ENCODE assay signal across 26 mouse cellular contexts in the genomic region with DNA sequence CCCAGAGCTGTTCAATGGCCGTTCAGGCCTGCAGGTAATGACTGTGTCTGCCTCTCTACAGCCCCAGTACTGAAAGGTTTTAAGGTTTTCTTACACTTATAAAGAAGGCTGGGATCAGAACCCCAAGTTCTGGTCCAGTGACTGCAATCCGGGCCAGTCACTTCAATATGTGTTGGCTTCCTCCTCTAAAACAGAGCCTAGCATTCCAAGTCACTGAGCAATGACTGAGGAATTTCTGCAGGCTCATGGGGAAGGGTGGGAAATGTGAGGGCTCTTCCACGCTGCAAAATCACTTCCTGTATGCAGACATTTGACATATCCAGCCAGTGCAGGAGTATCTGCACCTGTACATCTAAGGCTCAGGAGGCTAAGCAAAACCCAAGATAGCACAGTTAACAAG.
DNase-seq lines count a peak whose midpoint lies in the region; ATAC-seq and TF ChIP-seq lines count a peak whose summit lies in the region.
"Had no signal": no experiment of that assay in that cellular context is flagged by ENCODE, and none has a peak within 500 bp of the region (broad histone marks: within the 10 kb centered on the region; RNA-seq: fewer than 3 reads in every experiment).

No protein-coding gene starts in this region.

- no peak for DNase-seq in forebrain, postnatal 0 days
- DNase-seq in hindbrain, embryonic 14.5 days (ENCODE audit: low spot score): no peak
- DNase-seq in midbrain, embryonic 11.5 days (ENCODE audit: low spot score, missing footprints): no peak
- DNase-seq in fibroblast of lung, adult 2 months (ENCODE audit: low read depth): peak; percentile 13
- DNase-seq in kidney, adult 8-10 months: no peak
- DNase-seq: adrenal gland, adult 8-10 months; cerebellum, adult 2 months; cerebellum, postnatal 36 days; gastrocnemius, postnatal 10 days; heart, postnatal 14 days; kidney, adult 11 months; kidney, postnatal 4 days; right cerebral cortex, adult 18-20 months; spleen, adult 18-20 months; thymus, postnatal 14 days had no signal

- peak overlapping the region; percentile 53; the same call in 1 of the 2 replicates for H3K27ac ChIP-seq in forebrain, embryonic 12.5 days
- no peak overlapping the region for H3K27ac ChIP-seq in forebrain, postnatal 0 days (ENCODE audit: low read depth, low read length)
- peak overlapping the region; percentile 3; the same call in 1 of the 2 replicates for H3K27ac ChIP-seq in hindbrain, embryonic 13.5 days
- H3K27ac ChIP-seq in hindbrain, embryonic 14.5 days: no peak overlapping the region
- 0 out of 2 replicates have a peak overlapping the region, but pooled peaks have one; percentile 5 for H3K27ac ChIP-seq in midbrain, embryonic 12.5 days (replicated peaks)
- no peak overlapping the region for H3K27ac ChIP-seq in midbrain, embryonic 11.5 days (ENCODE audit: low read depth, low read length)
- H3K27ac ChIP-seq: heart, embryonic 13.5 days; hindbrain, embryonic 12.5 days; limb, embryonic 13.5 days; lung, embryonic 15.5 days had no signal

- peaks cover 67% of the 10 kb centered on the region for H3K4me1 ChIP-seq in forebrain, embryonic 12.5 days
- H3K4me1 ChIP-seq in forebrain, postnatal 0 days (ENCODE audit: insufficient read depth): peaks cover 36% of the 10 kb centered on the region
- peaks cover 66% of the 10 kb centered on the region for H3K4me1 ChIP-seq in hindbrain, embryonic 13.5 days (replicated peaks)
- peaks cover 61% of the 10 kb centered on the region for H3K4me1 ChIP-seq in hindbrain, embryonic 14.5 days (replicated peaks; ENCODE audit: control insufficient read depth, insufficient read depth, low read length)
- H3K4me1 ChIP-seq in midbrain, embryonic 12.5 days: peaks cover 70% of the 10 kb centered on the region
- peaks cover 57% of the 10 kb centered on the region for H3K4me1 ChIP-seq in midbrain, embryonic 11.5 days (ENCODE audit: control insufficient read depth, insufficient read depth, low read length)
- H3K4me1 ChIP-seq: heart, embryonic 13.5 days; lung, embryonic 15.5 days had no signal

- no peaks in the 10 kb centered on the region for H3K9me3 ChIP-seq in forebrain, embryonic 12.5 days
- no peaks in the 10 kb centered on the region for H3K9me3 ChIP-seq in forebrain, postnatal 0 days (ENCODE audit: low read length)
- no peaks in the 10 kb centered on the region for H3K9me3 ChIP-seq in hindbrain, embryonic 13.5 days
- no peaks in the 10 kb centered on the region for H3K9me3 ChIP-seq in hindbrain, embryonic 14.5 days (ENCODE audit: control insufficient read depth, low read length)
- H3K9me3 ChIP-seq in midbrain, embryonic 12.5 days: no peaks in the 10 kb centered on the region
- H3K9me3 ChIP-seq in midbrain, embryonic 11.5 days (ENCODE audit: control insufficient read depth, low read length): no peaks in the 10 kb centered on the region
- H3K9me3 ChIP-seq: heart, embryonic 13.5 days; hindbrain, embryonic 12.5 days; limb, embryonic 13.5 days; lung, embryonic 15.5 days; neural tube, embryonic 15.5 days had no signal

- no peak overlapping the region for H3K4me3 ChIP-seq in forebrain, embryonic 12.5 days (replicated peaks)
- no peak overlapping the region for H3K4me3 ChIP-seq in forebrain, postnatal 0 days (ENCODE audit: low read depth, low read length)
- no peak overlapping the region for H3K4me3 ChIP-seq in hindbrain, embryonic 13.5 days
- H3K4me3 ChIP-seq in hindbrain, embryonic 14.5 days (replicated peaks; ENCODE audit: low read length): no peak overlapping the region
- no peak overlapping the region for H3K4me3 ChIP-seq in midbrain, embryonic 12.5 days
- no peak overlapping the region for H3K4me3 ChIP-seq in midbrain, embryonic 11.5 days (ENCODE audit: low read depth, low read length)
- H3K4me3 ChIP-seq: heart, embryonic 13.5 days; hindbrain, embryonic 12.5 days; limb, embryonic 13.5 days; lung, embryonic 15.5 days; neural tube, embryonic 15.5 days had no signal

- H3K9ac ChIP-seq in forebrain, embryonic 12.5 days: no peak overlapping the region
- H3K9ac ChIP-seq in forebrain, postnatal 0 days: no peak overlapping the region
- no peak overlapping the region for H3K9ac ChIP-seq in hindbrain, embryonic 13.5 days
- no peak overlapping the region for H3K9ac ChIP-seq in hindbrain, embryonic 14.5 days
- no peak overlapping the region for H3K9ac ChIP-seq in midbrain, embryonic 12.5 days (replicated peaks)
- H3K9ac ChIP-seq in midbrain, embryonic 11.5 days (ENCODE audit: low read length): no peak overlapping the region
- H3K9ac ChIP-seq: heart, embryonic 13.5 days; hindbrain, embryonic 12.5 days; limb, embryonic 13.5 days; lung, embryonic 15.5 days; neural tube, embryonic 15.5 days had no signal

- 75% methylated on average over 3 of the region's 3 CpGs for WGBS in forebrain, embryonic 12.5 days
- 70% methylated on average over 3 of the region's 3 CpGs for WGBS in forebrain, postnatal 0 days
- WGBS in hindbrain, embryonic 13.5 days: 72% methylated on average over 3 of the region's 3 CpGs
- WGBS in hindbrain, embryonic 14.5 days: 69% methylated on average over 3 of the region's 3 CpGs
- WGBS in midbrain, embryonic 12.5 days: 75% methylated on average over 3 of the region's 3 CpGs
- WGBS in midbrain, embryonic 11.5 days: 81% methylated on average over 3 of the region's 3 CpGs

- H3K36me3 ChIP-seq in forebrain, embryonic 12.5 days (replicated peaks): no peaks in the 10 kb centered on the region
- no peaks in the 10 kb centered on the region; the same call in 1 of the 2 replicates for H3K36me3 ChIP-seq in forebrain, postnatal 0 days (ENCODE audit: insufficient read depth)
- H3K36me3 ChIP-seq in hindbrain, embryonic 13.5 days: no peaks in the 10 kb centered on the region
- H3K36me3 ChIP-seq in hindbrain, embryonic 14.5 days (replicated peaks; ENCODE audit: control insufficient read depth, insufficient read depth): no peaks in the 10 kb centered on the region
- no peaks in the 10 kb centered on the region for H3K36me3 ChIP-seq in midbrain, embryonic 12.5 days
- no peaks in the 10 kb centered on the region for H3K36me3 ChIP-seq in midbrain, embryonic 11.5 days (ENCODE audit: control insufficient read depth, insufficient read depth, low read length)
- H3K36me3 ChIP-seq: heart, embryonic 13.5 days; hindbrain, embryonic 12.5 days; limb, embryonic 13.5 days; lung, embryonic 15.5 days; neural tube, embryonic 15.5 days had no signal

- ATAC-seq in forebrain, embryonic 12.5 days (ENCODE audit: low FRiP score): no peak
- no peak for ATAC-seq in forebrain, postnatal 0 days
- no peak for ATAC-seq in hindbrain, embryonic 13.5 days (ENCODE audit: low FRiP score)
- no peak for ATAC-seq in hindbrain, embryonic 14.5 days (ENCODE audit: low FRiP score)
- no peak for ATAC-seq in midbrain, embryonic 12.5 days (ENCODE audit: low FRiP score, low read depth)
- no peak for ATAC-seq in midbrain, embryonic 11.5 days (ENCODE audit: low FRiP score)
- ATAC-seq: CD4-positive, CD25-positive, alpha-beta regulatory T cell, adult 4 months; inflammation-experienced regulatory T-cells, adult 6 months had no signal

- no peak for TF ChIP-seq CTCF in forebrain, postnatal 0 days (IDR thresholded peaks at IDR 0.05; ENCODE audit: low read depth)

- no peaks in the 10 kb centered on the region for H3K27me3 ChIP-seq in forebrain, embryonic 12.5 days
- H3K27me3 ChIP-seq in forebrain, postnatal 0 days (ENCODE audit: insufficient read depth, low read length): no peaks in the 10 kb centered on the region
- no peaks in the 10 kb centered on the region for H3K27me3 ChIP-seq in hindbrain, embryonic 13.5 days
- no peaks in the 10 kb centered on the region for H3K27me3 ChIP-seq in hindbrain, embryonic 14.5 days (ENCODE audit: control insufficient read depth, insufficient read depth, low read length)
- no peaks in the 10 kb centered on the region for H3K27me3 ChIP-seq in midbrain, embryonic 12.5 days
- no peaks in the 10 kb centered on the region for H3K27me3 ChIP-seq in midbrain, embryonic 11.5 days (ENCODE audit: control insufficient read depth, insufficient read depth, low read length)
- H3K27me3 ChIP-seq: hindbrain, embryonic 12.5 days; limb, embryonic 13.5 days; lung, embryonic 15.5 days; neural tube, embryonic 15.5 days had no signal

- H3K4me2 ChIP-seq in forebrain, embryonic 12.5 days: no peak overlapping the region
- no peak overlapping the region for H3K4me2 ChIP-seq in forebrain, postnatal 0 days (ENCODE audit: low read depth)
- H3K4me2 ChIP-seq in hindbrain, embryonic 13.5 days: no peak overlapping the region
- H3K4me2 ChIP-seq in hindbrain, embryonic 14.5 days (replicated peaks): no peak overlapping the region
- no peak overlapping the region for H3K4me2 ChIP-seq in midbrain, embryonic 12.5 days (replicated peaks)
- no peak overlapping the region for H3K4me2 ChIP-seq in midbrain, embryonic 11.5 days
- H3K4me2 ChIP-seq: heart, embryonic 13.5 days; hindbrain, embryonic 12.5 days; limb, embryonic 13.5 days; liver, embryonic 11.5 days; lung, embryonic 15.5 days; neural tube, embryonic 15.5 days had no signal

Comparison
In these comparisons a context has a peak if more than half of its experiments do, and no peak if none do; other contexts are left out.
1. H3K27ac ChIP-seq: peak in forebrain, embryonic 12.5 days (single experiment), hindbrain, embryonic 13.5 days (single experiment) and midbrain, embryonic 12.5 days (single experiment); none in forebrain, postnatal 0 days (single experiment), hindbrain, embryonic 14.5 days (single experiment) and midbrain, embryonic 11.5 days (single experiment).